Mouse (Mus musculus): ENCODE data around the gene Mogat2. TPM values are rescaled to one million over a fixed set of nuclear protein-coding genes. Genes with fewer than 3 reads are reported as not detected.

The Mogat2 gene
- total RNA-seq, 2 experiments from 2014 or later = 0.39 TPM; not detected in 1

- DNase-seq = no peak
These were observed 2.8 kb downstream of the Mogat2 start for GRCm38 (mm10) chr7:99235657-99236056.

DNA sequence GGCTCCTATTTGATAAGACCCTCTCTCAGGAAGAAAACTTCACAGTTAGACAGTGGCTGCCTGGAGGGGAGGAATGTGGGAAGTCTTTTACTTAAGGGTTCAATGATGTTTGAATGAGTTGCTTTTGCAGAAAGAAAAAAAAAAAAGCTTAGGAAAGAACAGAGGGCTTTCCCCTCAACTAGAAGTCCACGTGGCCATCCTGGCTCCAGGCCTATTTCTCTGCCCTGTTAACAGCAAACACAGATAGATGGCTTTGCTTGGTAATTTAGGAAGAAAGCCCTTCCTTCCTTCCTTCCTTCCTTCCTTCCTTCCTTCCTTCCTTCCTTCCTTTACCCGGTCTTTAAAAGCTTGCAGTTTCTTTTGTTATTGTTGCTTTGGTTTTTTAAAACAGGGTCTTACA, 3.5 kb downstream of the Mogat2 start:
- no peak for DNase-seq

GRCm38 (mm10) chr7:99232571-99232970, 5.8 kb downstream of the Mogat2 start:
- DNase-seq = no peak

GRCm38 (mm10) chr7:99230061-99230747, 8.2 kb downstream of the Mogat2 start:
- DNase-seq = no peak

GRCm38 (mm10) chr7:99229411-99229810, 9.0 kb downstream of the Mogat2 start:
- DNase-seq = peak; percentile 78

- no peak for DNase-seq
These were observed 9.6 kb downstream of the Mogat2 start for GRCm38 (mm10) chr7:99228825-99229224.

DNA sequence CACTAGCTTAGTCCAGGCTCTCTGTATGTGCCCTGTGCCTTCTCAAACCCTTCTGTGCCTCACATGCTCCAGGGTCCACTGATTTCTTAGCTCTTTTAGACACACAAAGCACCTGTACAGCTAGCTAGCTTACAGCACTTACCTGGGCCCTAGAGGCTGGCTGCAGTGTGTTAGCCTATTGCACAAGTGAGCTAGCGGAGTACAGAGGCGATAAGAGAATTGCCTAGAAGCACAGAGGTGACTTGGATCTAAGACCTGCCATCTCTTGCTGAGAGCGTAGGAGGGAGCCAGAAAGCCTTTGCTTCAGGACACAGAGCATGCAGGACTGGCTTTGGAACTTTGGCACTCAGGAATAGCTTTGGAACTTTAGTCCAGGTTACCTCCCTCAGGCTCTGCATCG, 11.2 kb downstream of the Mogat2 start:
- no peak for DNase-seq

GRCm38 (mm10) chr7:99226662-99227061, 11.8 kb downstream of the Mogat2 start:
- DNase-seq = no peak

DNA sequence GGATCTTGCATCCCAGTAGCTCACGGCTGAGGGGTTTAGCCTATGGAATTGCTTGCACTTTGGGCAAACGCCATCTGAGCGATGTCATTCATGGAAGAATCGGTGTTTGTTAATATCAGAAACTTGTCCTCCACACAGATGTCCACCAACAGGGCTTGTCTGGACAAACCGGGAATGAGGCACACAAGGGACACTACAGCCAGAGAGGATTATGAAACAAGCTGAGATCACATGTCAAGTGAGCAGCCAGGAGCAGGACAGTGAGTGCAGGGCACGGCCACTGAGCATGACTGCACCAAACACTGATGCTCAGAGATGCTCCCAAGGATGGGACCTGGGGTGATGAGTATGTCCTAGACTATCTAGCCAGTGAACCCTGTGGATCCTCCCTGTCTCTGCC, 13.0 kb downstream of the Mogat2 start:
- no peak for DNase-seq

DNA sequence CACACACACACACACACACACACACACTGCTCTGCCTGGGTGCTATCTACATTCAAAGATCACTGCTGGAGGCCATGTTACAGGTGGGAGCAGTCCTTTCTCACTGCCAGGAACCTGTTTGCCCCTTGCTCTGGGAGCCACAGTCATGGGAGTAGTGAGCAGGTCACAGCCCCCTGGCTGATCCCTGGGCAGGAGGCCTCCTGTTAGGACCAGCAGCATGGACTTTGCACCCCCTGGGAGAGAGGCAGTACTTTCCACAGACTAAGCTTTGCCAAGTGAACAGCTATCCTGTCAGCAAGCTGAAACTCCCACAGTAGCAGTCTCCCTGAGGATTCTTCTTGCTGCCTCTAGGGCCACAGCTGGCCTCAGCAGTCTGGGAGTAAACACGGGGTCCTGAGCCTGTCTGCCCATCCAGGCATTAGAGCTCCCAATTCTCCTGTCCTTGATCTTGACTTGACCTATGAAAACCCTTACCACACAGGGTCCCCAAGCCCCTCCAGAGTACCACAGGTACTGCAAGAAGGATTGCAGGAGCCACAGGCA, 13.7 kb downstream of the Mogat2 start:
- no peak for DNase-seq

DNA sequence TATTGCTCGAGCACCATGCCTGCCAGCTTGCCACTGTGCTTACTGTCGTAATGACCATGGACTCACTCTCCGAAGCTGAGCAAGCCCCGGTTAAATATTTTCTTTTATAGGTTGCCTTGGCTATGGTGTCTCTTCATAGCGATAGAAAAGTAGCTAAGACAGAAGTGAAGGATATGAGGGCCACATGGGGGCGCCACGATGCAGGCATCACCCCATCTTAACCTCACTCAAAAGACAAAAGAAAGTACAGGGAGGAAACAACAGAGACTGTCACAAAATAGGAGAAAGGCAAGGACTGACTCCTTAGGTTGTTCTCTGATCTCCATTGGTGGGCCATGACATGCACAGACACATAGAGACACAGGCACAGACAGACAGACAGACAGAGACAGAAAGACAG, 14.2 kb downstream of the Mogat2 start:
- no peak for DNase-seq

- peak; percentile 74 for DNase-seq
These were observed 20.9 kb downstream of the Mogat2 start for GRCm38 (mm10) chr7:99217338-99218074.

DNA sequence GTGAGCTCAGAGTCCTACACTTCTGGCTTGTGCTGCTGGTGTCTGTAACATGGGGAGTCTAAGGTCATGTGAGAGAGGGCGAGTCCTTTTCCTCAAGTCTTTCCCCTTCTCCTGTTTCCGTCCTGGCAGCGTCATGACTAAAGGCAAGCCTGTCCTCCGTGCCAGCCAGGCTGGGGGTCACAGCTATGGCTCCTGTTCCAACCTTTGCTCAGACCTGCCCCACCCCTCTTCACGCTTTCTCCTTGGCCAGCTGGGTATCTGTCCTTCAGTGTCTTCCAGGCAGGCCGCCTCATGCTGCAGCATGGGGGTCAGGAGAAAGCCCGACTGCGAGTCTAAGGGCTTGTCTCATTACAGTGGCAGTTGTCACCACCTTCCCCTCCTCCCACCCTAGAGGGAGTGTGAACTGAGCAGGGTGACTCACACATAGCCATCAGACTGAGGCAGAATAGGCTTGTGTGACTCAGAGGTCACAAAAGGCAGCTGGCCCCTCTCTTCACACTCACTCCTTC, 23.0 kb downstream of the Mogat2 start:
- peak; percentile 79 for DNase-seq

GRCm38 (mm10) chr7:99214621-99215185, 23.7 kb downstream of the Mogat2 start:
- no peak for DNase-seq

- DNase-seq = no peak
These were observed 24.7 kb downstream of the Mogat2 start for GRCm38 (mm10) chr7:99213686-99214085.

DNA sequence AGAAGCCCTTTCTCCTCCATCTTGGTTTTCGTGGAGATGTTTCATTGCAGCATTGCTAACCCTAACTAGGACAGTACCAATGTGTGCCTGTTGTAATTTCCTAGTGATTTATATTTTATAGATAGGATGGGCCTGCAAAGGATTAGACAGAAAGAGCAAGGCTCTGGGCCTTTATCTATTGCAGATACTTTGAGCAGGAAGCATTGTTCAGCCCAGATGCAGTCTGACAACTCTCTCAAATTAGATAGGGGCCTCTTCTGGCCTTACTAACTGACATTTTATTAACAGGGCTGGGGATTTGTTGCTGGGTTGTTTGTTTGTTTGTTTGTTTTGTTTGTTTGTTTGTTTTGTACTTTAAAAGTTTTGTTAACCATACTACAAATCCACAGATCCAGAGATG, 25.4 kb downstream of the Mogat2 start:
- no peak for DNase-seq

GRCm38 (mm10) chr7:99208704-99209103, 29.7 kb downstream of the Mogat2 start:
- DNase-seq = no peak

DNA sequence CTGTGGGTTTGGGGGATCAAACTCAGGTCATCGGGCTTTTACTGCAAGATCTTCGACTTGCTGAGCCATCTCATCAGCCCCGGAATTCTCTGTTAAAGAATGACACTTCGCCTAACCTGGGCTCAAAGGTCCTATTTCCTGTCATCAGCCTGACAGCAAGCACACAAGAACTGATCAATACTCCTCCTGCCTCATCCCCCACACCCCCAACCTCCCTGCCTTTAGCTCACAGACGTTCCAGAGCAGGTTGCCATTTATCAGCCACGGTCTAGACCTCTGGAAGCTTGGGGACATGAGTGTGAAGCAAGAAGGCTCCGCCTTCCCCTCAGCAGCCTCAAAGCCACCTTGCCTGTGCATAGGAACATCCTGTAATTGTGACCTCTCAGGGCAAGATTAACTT, 32.1 kb downstream of the Mogat2 start:
- no peak for DNase-seq

DNA sequence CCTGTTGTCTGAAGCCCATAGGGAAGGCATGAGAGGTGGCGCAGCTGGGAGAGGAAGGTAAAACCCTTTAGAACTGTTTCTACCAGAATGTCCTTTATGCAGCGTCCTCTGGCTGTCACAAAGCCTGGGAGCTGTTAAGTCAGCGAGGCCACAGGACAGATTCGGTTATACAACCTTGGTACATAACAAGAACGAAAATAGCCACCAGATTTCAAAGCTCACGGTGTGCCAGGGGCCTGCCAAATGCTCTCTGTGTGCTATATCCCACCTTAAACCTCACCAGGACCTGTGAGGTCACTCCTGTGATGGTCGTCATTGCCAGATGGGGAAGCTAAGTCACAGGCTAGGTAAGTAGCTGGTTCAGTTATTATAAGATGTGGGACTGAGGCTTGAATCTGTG, 36.3 kb downstream of the Mogat2 start:
- no peak for DNase-seq

DNA sequence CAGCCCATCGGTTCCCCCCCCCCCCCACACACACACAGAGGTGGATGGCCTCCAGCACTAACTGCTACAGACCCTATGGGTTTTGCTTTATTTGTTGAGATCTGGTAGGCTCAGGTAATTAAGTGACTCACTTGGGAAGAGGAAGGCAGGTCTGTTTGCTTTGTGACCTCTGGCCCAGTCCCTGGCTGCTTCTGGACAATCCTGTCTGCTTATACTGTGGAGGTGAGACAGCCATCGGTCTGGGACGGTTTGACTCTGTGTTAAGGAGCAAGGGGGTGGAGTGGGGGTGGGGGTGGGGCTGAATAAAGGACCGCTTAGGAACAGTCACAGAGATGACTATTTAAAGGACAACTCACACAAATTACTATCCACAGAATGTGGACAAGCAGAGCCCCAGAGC, 38.1 kb downstream of the Mogat2 start:
- DNase-seq = no peak

DNA sequence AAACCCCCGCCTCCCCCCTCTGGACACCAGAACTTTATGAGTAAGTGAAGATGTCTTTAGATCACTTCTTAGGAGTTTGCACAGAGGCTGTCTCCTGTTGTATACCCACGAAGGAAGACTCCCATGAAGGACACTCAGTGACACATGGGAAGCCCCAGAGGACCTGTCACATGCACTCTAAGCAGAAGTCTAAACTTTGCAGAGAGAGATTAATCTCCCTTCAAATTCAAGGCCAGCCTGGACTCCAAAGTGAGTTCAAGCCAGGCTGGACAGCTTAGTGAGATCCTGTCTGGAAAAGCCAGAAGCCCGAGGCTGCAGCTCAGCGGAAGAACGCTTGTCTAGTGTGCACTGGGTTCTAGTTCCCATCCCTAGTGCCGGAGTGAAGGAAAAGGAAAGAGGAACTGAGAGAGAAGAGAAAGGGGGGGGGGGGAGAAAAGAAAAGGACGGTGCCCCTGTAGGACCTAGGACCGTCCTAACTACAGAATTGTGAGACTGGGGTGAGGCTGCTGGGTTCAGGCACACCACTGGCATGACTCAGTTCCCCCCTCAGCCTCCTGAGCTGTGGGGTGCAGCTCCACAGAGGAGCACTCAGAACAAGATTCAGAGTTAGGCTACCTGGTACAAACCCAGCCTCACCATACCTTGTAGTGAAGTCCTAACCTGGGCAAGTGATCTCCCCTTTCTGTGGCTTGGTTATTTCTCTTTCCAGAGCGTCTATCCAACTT, 38.8 kb downstream of the Mogat2 start:
- peak; percentile 47 for DNase-seq

- no peak for DNase-seq
These were observed 39.6 kb downstream of the Mogat2 start for GRCm38 (mm10) chr7:99198811-99199210.

All from adrenal gland, postnatal 10 days (tissue).